Mouse (Mus musculus): ENCODE measurements around the gene Gm10097. TPM values are rescaled to one million over a fixed set of nuclear protein-coding genes. Genes with fewer than 3 reads are reported as not detected.

Gm10097 gene
- total RNA-seq, 2 experiments from 2014 or later = 0.11 TPM; not detected in 1

DNA sequence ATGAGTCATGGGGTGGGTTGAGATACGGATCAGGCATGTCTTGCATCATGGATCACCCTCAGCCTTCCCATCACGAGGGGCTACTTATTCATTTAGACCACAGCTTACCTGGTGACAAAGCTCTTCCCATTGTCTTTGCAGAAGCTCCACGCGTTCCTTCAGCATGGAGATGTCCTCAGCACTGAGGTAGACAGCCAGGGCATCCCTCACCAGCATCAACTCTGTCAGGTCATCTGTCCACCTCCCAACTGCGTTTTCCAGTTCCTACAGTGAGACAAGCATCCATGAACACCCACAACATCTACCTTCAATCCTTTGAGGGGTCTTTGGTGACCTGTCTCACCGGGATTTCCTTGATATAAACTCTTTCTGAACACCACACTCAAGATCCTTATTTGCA, 14.7 kb downstream of the Gm10097 start:
- DNase-seq (ENCODE audit: low spot score in 2 of 2) = no peak

DNA sequence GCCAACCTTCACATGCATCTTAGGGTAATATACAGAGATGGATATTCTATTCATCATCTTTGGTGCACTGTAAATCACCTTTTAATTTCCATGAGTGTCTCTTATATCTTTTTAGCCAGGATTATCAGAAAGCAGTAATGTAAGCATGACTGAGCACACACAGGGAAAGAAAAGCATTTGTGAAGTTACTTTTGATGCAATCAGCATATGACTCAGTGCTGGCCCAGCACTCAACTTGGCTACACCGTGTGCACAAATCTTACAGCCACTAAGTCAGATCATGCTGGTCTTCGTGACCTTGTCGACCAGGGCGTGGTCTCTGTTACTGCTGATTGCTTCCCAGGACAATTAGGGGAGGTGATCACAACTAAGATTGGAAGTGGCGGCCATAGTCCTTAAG, 16.8 kb downstream of the Gm10097 start:
- DNase-seq (ENCODE audit: low spot score in 2 of 2) = no peak

DNA sequence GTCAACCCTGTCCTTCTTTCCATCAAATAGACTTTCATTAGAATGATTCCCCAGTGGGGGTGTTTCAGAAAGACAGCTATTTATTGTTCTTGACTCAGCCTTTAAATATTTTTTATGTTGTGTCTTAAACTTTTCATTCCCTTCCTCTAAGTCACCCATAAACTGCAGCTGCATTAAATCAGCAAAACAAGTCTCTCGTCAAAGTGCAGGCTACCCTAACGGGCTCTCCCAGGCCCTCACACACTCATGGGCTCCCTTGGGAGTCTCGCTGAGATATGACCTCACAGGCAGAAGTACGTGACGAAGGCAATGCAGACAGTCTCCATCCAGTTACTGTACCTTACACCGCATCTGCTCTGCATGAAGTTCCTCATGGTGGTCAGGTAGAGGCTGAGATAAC, 17.3 kb downstream of the Gm10097 start:
- DNase-seq (ENCODE audit: low spot score in 2 of 2) = no peak

DNA sequence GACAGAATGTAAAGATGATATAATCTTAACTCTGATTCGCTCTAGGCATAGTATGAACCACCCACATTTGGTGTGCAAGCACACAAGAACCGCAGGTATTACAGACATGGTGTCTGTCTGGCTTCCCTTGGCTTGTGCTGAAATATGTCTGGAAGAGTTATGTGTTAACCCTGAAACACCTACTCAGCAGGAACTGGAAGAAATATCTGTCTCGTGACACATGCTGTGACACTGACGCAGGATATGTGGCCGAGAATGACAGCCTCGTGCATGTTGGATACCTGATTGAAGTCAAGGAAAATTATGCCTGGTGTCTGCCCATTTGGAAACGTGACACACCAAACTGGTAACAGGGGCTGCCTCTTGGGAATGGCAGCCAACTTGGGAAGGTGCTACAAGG, 18.3 kb downstream of the Gm10097 start:
- no peak for DNase-seq (ENCODE audit: low spot score in 2 of 2)

DNA sequence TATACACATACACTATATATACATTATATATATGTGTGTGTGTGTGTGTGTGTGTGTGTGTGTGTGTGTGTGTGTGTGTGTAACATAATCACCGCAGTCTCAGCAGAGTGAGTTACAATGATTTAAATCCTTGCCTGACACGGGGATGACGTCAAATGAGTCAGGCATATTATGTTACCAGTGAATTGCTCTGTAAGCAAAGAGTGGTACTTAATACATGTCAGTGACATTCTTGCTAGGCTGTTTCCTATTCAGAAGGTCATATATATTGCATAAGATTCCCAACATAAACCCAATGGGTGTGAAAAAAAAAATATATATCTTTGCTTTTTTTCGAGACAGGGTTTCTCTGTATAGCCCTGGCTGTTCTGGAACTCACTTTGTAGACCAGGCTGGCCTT, 20.1 kb downstream of the Gm10097 start:
- no peak for DNase-seq (ENCODE audit: low spot score in 2 of 2)

DNA sequence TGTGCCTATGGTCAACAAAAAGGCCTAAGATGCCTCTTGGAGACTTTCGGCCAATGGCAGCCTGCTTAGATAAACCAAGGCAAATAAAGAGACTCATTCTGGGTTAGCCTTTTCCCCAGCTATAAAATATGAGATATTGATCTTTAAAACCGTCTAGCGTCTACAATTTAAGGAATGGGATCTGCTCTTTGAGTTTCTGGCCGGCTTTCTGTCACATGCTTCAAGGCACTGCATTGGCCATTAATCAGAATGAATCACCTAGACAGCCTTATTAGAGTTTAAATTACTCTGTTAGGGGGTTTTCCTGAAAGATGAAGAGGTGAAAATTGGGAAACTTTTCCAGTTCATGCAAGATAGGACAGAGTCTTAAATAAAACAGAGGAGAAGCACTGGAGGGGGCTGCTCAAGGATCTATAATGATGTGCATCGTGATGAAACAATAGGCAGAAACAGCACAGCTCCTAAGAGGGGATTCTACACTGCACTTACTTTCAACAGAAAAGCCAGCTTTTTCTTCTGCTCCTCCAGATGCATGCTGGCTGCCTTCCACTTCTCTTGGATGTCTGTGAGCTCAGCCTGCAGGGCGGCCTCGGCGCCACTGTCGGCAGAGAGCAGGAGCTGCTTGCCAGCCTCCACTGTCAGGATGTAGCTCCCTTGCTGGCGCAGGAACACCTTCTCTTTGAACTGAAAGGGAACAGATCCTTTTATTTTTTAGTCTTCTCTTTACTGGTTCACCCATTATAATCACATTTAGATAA, 28.2 kb downstream of the Gm10097 start:
- DNase-seq (ENCODE audit: low spot score in 2 of 2) = no peak

DNA sequence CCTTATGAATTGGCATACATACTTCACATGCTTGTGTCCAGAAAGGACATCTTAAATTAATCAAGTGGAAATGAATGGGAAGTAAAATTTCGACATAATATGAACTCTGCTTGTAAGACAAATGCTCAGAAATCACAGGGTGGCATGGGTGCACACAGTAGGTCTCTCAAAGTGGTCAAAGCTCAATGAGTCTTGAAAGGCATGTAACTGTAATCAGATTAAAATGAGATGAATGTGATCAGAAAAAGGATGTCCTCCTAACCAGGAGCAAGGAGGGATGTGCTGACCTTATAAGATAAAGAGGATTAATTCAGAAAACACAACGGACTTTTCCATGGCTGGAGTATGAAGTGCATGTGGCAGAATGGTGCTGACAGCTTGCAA, 28.8 kb downstream of the Gm10097 start:
- DNase-seq (ENCODE audit: low spot score in 2 of 2) = no peak

DNA sequence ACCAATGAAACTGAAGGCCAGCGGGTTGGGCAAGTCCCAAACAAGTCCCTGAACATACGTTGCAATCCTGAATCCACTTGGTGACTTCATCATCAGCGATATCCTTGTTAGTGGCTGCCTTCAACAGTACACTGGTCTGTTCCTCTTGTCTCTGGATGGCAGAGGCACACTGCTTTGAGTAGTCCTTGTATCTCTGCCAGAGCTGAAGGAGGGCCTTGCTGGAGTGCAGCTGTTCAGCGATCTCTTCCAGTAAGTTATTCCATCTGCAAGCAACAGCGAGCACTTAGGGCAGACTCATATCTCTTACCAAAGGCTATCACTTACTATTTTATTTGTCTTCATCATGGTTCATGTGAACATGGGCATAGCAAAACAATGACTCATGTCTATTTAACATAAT, 41.8 kb downstream of the Gm10097 start:
- DNase-seq (ENCODE audit: low spot score in 2 of 2) = no peak

DNA sequence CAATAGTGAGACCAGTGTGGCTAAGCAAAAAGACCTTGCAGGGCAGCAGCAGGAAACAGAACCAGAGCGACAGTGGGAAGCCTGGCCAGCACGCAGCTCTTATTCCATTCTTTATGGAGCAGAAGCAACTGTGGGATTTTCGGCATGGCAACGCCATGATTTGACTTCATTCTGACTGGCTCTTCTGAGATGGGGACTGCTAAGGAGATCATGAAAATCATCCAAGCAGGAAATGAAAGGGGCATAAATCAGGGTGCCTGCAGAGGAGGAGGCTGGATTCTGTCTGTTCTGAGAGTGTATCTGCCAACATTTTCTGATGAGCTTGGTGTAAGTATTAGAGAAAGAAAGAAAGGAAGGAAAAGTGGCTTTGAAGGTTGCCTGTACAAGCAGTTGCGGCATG, 47.2 kb downstream of the Gm10097 start:
- DNase-seq (ENCODE audit: low spot score in 2 of 2) = no peak

DNA sequence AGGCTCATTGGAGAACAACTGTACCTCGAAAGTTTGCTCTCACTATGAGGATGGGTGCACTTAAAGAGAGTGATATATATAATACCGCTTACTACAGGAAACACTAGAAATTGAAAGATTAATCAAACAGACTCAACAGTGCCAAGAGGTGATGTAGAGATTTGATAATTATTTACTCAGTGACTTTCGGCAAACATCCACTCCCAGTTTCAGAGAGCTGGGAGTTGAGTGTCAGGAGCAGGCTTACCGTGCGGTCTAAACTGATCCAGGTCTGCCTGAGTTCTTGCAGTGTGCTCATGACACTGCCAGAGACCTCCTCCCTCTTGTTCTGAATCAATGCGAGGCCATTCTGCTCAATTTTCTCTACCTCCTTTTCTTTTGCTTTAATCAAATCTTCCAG, 47.7 kb downstream of the Gm10097 start:
- DNase-seq (ENCODE audit: low spot score in 2 of 2) = no peak

Data from adrenal gland, postnatal 4 days (tissue).